Mouse (Mus musculus) G1E-ER4 (cell line): Measurements from ENCODE around the gene Serping1. TPM values are rescaled to one million over a fixed set of nuclear protein-coding genes. Genes with fewer than 3 reads are reported as not detected.

Source experiments
- GATA1 ChIP-seq: IDR thresholded peaks from one replicate; pipeline ENCODE4 v1.8.0; 2012; ENCODE audit warnings: low read length, inconsistent platforms
- polyA plus RNA-seq: library from polyadenylated mRNA; stranded (reverse); fragments of >175 nt; gene quantifications from 2 replicates; pipeline ENCODE4 v1.2.3, GENCODE M21; 2012

Gene Serping1
- polyA plus RNA-seq: not detected in 2 replicates

DNA sequence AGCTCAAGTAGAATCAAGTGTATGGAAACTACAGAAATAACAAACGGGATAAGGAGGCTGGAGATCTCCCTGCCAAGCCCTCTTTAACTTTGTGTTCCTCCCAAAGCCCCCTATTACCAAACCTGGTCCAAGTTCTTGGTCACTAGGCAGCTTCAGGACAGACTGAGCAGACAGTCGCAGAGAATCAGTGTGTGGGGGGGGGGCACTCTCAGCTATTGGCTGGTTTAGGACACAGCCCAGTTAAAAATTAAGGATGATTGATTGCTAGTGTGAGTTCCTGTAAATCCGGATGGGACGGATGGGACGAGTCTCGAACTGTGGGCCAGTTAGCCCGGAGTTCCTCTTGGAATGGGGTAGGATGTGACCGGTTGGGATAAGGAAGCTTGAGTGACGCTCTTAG lies at the start of gene Serping1:
Gene Serping1, minus strand, starts transcription at position 204 of the 400 bp plus-strand sequence.
- no peak for TF ChIP-seq GATA1

DNA sequence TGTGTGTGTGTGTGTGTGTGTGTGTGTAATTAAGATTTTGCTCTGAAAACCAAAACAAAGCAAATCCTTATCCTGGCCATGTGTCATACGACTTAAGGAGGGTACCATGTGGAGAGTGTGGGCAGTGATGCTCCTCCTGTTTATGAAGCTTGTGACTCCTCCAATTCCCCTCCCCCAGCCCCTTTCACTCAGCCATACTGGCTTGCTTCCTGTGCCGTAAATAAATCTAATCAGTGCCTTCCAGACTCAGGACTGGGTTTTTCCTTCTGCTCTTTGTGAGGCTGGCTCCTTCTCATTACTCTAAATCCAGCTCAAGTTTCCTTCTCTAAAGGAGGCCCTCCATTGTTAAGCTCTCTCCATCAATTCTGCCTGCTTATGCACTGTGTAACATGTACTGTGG lies 48.0 kb upstream of the Serping1 start:
- no peak for TF ChIP-seq GATA1

DNA sequence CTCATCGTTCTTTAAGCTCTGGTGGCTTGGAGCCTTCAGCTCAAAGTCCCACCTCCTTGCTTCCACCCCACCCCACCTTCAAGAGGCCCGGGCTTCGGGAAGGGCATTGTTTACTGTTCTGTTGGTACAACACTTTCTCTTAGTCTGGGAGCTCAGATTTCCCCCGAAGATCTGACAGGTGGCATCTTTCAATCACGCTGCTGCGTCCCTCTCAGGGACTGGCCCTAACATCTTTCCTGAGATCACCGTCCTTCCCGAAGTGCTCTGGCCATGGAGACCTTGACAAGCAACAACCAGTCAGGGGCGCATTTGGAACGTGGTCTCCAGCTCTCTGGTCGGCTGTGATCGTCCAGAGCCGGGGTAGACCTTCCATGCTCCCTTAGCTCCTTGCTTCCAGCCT lies 47.3 kb upstream of the Serping1 start, which contains the start of gene Smtnl1:
Gene Smtnl1, minus strand, starts transcription at position 101 of the 400 bp plus-strand sequence.
- no peak for TF ChIP-seq GATA1

DNA sequence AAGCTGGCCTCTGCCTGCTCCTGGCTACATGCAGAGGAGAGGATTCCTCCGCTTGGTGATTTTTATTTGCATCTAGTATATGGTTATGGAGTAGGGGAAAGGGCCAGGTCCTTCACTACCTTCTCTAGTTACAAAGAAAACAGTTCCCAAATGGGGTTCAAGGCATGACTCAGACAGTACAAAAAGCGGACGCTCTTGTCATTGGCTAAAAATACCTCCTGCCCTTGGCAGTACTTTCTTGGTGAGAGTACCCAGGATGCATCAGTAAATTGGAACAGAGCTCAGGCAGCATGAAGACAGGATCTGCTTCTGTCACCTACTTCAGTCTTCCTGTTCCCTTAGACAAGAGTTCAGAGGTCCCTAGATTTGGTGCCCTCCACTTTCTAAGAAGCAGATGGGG lies 44.6 kb upstream of the Serping1 start:
- TF ChIP-seq GATA1: no peak

DNA sequence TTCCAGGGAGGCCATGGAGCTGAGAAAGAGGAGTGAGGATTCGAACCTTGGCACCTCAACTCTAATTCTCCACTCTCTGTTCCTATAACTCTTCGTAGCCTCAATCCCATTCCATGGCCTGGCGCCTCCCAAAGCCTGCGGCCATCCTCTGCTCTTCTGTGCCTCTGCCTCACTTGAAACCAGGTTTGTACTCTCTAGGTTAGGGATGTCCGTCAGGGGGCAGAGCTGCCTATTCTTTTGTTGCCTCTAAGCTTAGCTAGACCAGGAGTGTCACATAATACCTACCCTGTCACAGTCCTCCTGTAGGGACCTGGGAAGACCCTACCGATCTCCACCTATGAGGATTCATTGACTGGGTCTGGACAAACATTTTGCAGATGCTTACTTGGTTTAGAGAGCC lies 37.4 kb upstream of the Serping1 start:
- no peak for TF ChIP-seq GATA1

DNA sequence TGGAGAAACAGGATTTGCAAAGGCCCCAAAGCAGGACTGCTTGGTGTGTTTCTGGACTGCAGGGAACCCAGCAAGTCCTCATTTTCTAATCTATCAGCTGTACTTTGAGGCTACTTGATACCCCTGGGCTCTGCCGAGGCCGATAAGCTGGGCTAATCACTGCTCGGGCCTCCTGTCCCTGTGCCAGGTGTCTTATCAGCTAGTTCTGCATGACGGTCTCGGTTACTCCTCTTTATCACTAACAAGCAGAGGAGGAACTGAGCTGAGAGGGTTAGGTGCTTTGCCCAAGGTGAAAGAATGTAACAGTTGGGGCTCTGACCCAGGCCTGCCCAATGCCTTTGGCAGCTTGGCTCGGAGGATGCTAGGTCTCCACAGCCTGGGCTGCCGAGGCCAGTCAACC lies 36.6 kb upstream of the Serping1 start:
- peak; percentile 99 for TF ChIP-seq GATA1

DNA sequence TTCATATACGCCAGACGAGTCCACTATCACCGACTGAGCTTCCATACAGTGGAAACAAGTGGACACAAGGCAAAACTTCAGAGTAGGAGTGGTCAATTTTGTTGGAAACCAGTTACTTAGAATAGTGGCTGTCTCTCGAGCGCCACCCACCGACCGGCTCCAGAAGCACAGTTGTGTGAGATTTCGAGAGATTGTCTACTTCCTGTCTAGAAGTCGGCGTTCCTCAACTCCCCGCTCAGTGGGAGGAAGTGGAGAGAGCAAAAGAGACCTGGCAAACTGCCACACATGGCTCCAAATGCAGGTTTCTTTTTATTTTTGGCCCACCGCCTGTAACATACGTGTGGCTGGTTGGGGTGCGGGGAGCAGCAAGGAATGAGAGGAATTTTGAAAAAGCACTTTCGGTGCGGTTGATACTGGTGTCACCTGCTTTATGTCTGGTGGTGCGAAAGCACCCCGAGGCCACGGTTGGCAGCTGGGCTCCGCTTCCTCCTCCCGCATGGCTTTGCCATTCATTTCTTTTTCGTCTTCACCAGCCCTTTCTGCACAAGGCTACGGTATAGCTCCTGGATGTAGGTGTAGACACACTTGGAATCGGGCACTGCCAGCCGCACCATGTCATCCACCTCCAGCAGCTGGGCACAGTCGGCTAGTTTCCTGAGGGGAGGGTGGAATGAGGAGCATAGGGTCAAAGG lies 35.8 kb upstream of the Serping1 start:
- no peak for TF ChIP-seq GATA1

DNA sequence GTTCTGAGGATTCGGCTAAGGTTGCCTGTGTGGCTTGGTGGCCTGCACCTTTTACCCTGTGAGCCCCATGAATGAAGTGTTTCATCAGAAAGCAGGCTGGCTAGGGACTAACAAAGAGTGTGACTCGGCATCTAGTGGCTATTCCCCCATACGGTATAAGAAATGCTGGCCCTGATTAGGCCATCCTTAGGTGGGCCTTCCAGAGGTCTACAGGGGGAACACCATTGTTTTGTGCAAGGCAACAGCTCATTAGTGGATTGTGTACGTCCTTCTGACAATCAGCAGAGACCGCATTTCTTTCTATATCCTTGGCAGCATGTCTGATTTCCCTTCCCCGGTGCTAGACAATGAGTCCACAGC lies 35.3 kb upstream of the Serping1 start:
- no peak for TF ChIP-seq GATA1

DNA sequence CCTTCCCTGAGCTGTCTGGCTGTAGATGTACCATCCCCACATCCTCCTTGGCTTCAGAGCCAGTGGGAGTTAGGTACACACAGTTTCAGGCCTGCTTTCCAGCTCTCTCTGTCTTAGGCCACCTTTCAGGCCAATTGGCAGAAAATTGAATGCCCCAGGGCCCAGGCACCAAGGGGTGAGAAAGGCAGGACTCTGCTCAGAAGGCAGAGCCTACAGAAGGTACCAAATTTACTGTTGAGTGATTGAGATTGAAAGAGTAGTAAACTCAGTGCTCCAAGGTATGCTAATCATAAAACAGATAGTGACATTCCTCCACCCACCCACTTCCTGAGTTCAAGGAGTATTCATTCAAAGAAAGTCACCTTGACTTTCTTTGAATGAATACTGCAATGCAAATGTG lies 34.1 kb upstream of the Serping1 start:
- TF ChIP-seq GATA1: no peak

DNA sequence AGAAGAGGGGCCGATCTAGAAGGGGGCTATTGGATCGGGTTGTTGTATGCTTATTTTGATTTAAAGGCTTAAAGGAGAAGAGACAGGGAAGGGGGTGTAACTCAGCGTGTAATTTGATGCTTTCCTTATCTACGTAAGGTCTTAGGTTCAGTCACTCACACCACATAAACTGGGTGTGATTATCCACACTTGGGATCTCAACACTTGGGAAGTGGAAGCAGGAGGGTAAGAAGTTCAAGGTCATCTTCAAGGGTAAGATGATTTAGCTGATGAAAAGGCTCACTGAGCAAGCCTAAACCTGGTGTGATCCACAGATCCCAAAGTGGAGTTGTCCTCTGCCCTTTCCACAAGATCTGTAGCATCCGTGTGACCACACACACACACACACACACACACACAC lies 31.3 kb upstream of the Serping1 start:
- no peak for TF ChIP-seq GATA1

DNA sequence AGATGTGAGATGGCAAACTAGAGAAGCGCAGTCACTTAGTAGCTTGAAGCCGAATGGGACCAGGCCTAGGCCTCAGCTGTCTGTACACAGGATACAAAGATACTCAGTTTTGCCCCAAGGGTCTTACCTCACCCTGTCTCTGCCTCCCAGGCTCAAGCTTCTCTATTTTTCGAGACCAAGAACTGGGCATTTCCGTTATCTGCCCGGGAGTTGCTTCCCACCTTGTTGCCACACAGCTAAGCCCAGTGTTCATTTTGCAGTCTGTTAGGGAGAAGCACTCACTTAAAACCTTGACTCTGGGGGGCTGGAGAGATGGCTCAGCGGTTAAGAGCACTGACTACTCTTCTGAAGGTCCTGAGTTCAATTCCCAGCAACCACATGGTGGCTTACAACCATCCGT lies 28.7 kb upstream of the Serping1 start:
- TF ChIP-seq GATA1: no peak

DNA sequence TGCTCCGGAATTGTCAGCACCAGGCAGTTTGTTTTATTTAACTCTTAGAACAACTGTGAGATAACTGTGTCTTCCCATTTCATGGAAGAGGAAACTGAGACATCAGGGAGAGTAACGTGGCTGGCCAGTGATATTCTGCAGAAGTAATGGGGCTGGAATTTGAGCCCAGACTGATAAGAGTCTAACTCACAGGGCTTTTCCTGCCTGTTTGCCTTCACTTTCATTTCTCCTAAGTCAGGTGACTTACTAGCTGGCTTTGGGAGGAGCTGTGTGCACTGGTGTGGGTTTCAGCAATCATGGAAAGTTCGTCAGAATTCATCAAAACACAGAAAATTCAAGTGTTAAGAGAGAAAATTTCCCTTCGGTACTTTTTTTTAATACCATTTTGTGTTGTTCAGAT lies 25.1 kb upstream of the Serping1 start:
- TF ChIP-seq GATA1: no peak

DNA sequence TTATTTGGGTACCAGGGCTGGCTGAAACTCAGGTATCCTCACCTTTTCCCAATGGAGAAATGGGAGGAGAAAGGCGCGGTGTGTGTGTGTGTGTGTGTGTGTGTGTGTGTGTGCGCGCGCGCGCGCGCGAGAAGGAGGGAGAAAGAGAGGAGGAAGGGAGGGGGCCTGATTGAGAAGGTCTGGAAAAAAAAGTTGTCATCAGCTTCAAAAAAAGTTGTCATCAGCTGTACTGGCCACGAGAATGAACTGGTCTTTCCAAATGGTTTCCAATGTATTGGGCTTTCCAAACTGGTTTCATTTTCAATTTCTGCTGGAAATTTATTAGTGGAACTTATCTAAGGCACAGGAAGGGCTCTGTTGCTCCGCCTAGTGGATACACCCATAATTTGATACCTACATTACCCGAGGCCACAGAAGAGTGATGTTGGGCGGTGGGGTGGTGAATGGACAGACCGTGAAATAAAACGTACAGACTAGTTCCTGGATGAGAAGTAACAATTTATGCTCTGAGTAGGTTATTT lies 23.9 kb upstream of the Serping1 start:
- TF ChIP-seq GATA1: no peak

DNA sequence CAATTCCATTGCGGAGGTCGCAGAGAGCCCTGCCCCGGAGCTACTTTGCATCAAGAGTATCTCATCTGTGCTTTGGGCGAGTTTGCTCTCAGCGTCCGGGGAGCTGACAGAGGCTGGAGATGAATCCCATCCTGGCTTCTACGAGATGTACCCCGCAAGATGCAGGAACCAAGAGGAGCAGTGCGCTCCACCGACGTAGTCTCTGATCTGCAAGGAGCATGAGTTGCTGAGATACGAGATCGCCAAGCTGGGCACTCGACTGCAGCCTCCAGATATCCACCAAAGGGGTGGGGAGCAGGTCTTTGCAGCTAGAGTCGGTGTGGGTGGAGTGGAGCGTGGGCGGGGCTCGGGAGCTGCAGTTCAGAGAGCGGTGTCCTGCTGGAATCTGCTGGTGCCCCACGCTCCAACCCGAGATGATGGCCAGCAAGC lies 23.3 kb upstream of the Serping1 start, which contains the start of gene Ube2l6:
Gene Ube2l6, plus strand, starts transcription at position 336 of the 429 bp plus-strand sequence.
- peak; percentile 45 for TF ChIP-seq GATA1

DNA sequence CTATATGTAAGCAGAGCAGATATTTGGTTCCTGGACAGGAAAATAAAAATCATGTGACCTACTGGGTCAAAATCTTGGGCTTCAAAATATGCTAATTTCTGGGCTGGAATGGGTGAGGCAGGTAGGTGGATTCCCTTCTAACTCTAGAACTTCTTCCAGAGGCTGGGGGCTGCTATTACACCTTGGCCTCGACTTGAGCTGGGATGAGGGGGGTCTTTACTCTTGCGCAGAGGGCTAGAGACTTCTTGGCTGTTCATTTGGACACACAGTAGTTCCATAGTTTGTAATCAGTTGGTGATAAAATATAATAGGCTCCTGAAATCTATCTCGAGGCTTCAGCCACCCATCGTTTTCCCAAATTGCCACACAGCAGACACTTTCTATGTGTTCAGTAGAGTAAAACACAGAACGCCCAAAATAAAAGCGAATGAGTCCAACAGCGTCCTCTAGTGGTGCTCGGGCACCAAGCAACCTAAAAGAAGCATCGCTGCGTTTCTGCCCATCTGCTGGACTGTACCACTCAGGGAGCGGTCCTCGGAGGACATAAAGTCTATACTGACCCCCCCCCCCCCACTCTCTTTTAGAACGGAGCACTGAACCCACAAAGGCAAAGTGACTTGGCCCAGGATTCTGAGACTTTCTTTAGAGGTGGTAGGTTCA lies 22.7 kb upstream of the Serping1 start:
- no peak for TF ChIP-seq GATA1

DNA sequence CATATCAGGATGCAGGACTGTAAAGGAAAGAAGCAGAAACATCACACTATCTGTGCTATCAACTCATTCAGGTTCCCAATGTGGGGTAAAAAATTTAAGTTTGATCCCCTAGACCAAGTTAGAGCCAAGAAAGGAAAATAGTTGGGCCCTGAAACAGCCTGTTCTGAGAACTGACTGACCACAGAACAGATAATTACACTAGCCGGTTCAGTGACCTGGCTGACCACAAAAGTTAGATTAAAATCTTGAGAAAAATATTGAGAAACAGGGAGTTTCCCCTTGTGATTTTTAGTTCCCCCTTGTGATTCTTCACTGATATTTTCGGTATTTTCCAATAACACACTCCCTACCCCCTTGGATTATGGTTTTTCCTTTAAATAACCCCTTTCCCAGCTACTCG lies 18.6 kb upstream of the Serping1 start:
- TF ChIP-seq GATA1: no peak

DNA sequence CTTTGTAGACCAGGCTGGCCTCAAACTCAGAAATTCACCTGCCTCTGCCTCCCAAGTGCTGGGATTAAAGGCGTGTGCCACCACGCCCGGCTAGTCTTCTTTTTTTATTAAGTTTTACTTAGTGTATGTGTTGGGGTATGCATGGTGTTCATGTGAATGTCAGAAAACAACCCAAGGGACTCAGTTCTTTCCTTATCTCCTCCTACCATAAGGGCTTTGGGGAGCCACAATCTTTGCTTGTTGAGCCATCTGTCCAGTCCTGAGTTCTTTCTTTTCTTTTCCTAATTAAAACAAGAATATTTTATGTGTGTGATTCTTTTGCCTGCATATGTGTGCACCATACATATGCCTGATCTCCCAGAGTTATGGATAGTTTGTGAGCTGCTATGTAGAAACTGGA lies 17.9 kb upstream of the Serping1 start:
- TF ChIP-seq GATA1: no peak

DNA sequence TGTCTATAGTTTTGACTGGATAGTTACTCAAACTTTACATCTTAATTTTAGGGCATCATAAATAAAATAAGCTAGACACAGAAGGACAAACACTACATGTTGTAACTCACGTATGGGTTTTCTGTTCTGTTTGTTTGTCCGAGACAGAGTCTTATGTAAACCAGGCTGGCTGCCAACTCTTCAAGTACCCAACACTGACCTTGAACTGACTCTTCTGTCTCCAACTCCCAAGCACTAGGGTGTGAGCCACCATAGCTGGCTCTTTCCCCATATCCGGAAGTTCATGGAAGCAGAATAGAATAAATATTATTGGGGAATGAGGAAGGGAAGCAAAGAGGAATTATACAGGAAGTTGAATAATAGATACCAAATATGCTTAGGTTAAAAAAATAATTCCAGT lies 17.3 kb upstream of the Serping1 start:
- TF ChIP-seq GATA1: no peak
